Mouse (Mus musculus) hematopoietic stem cell, adult 5-6 weeks (primary cell): ENCODE measurements around the gene Pnkp. TPM values are rescaled to one million over a fixed set of nuclear protein-coding genes. Genes with fewer than 3 reads are reported as not detected.

Source experiments
- ATAC-seq, 2 experiments: fragments of 125-278 bp in 1 of 2; replicated peaks in 1 of 2; 2 replicates each; pipeline ENCODE4 v1.8.0; 2016 to 2017; ENCODE audit warnings: inconsistent platforms in 2 of 2, mild to moderate bottlenecking in 2 of 2, moderate number of reproducible peaks in 2 of 2, low read depth in 1 of 2, moderate TSS enrichment in 1 of 2; ENCODE audit not compliant: low FRiP score in 2 of 2, poor library complexity in 2 of 2, severe bottlenecking in 2 of 2, insufficient read depth in 1 of 2, low TSS enrichment in 1 of 2
- total RNA-seq: library from RNA; stranded (forward); fragments of 172-1452, 232-1000 nt; gene quantifications from 2 replicates; pipeline ENCODE4 v1.2.3, GENCODE M21; 2017

The Pnkp gene
- total RNA-seq, result 27.8 and 30.0 TPM in 2 replicates

DNA sequence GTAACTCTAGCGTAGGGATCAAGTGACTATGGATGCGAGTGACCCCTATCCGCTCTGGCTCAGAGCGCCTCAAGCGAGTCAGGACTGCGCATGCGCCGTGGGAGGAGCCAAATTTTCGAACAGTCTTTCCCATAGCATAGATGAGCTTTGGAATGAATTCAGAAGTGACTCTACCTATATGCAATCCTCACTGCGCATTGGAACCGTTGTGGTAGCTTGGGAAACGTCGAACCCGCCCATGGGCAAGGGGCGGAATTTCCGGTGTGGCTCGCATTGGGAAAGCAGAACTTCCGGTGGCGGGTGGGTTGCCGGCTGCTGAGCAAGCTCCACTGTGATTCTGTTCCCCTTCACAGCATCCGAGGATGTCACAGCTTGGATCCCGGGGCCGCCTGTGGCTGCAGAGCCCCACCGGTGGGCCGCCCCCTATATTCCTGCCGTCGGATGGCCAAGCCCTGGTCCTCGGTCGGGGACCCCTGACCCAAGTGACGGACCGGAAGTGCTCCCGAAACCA is at the start of gene Pnkp:
Pnkp (plus strand) TSS at position 98 of the 511 bp plus-strand sequence.
- peak; percentile 55 to 57 for ATAC-seq

DNA sequence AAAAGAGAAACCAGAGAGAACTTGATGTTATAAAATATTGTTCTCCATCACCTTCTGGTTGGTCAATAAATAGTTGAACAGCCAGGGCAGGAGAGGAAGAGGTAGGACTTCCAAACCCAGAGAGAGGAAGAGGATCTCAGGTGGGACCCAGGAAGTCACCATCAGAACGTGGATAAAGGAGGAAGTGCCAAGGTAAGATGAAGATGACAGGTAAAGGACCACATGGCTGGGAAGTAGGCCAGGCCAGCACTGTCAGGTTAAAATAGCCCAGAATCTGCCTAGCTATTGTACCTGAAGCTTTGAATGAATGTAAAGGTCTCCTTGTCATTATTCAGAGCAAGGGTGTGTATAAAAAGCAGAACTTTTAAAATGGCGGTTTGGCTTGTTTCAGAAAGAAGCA is 48.0 kb upstream of the Pnkp start:
- no peak for ATAC-seq

DNA sequence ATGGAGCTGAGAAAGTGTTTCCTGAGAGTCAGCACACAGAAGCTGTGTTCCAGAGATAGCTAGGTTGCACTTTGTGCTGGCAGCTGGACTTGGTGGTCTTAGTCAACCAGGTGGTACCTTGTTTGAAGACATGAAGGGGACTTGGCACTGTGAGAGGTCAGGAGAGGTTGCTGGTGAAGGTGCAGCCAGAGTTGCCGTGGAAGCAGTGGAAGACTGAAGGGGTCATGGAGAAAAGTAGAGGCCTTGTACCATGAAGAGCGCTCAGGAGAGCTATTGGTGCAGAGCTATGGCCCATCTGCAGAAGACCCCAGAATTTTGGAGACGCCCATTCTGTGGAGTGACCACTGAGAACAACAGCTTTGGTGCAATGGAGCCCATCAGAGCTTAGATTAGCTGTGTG is 47.5 kb upstream of the Pnkp start:
- no peak for ATAC-seq

DNA sequence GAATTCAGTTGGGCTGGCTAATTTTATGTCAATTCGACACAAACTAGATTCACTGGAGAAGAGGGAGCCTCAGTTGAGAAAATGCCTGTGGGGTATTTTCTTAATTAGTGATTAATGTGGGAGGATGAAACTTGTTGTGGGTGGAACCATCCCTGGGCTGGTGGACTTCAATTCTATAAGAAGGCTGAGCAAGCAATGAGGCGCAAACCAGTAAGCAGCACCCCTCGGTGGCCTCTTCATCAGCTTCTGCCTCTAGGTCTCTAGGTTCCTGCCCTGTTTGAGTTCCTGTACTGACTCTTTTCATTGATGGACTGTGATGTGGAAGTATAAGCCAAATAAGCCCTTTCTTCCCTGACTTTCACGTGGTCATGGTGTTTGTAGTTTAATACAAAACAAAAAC is 46.6 kb upstream of the Pnkp start:
- ATAC-seq, result no peak

DNA sequence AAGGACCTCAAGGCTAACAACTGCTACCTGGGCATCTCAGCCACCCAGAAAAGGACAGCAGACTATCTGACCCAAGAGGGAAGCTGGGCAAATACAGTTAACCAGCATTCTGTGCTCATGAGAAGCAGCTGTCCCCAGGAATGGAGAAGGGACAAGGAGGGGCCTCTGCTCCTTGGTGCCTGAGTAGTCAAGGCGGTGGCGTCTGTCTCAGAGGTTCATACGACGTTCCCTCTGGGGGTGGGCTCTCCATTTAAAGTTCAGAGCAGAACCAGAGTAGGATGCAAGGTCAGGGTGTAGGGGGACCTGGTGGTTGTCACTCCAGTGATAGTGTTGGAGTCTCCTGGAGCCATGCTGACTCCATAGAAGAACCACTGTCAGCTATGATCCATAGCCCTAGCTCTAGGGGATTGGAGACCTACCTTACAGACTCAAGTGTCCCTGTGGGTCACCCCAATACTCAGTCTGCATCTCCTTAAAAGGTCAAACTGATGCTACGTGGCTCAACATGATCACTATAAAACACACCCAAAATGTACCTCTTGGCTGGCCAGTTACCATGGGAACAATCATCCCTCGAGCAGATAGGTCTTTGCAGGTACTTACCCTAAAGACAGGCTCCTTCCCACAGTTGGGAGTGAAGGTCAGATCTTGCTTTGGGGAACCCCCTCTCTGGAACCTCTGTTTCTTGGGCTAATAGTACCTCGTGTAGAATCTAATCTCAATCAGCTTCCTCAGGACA is 46.0 kb upstream of the Pnkp start:
- ATAC-seq, result no peak

DNA sequence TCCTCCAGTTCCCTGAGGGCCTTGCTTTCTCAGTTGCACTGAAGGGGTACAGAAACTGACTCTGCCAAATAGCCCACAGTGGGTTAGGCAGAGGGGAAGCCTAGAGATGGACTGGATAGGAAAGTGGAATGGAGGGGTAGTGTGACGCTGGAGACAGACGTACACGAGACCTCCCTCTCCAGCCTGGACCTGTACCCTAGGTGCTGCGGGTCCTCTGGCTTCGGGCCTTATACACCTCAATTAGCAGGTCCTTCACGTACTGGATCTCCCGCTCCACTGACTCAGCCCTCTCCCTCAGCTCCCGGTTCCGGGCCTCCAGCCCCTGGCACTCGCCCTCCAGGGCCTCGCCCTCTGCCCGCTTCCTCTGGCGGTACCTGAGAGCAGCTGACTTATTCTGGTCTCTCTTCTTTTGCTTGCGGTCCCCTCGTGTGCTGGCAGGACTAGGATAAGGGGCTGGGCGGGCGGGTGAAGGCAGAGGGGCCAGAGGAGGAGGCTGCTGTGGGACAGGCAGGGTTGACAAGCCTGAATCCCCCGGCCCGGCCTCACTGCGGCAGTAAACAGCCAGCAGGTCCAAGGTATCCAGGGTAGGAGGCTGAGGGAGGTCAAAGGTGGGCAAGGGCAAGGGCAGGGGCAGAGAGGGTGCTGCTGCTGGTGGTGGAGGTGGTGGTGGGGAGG is 44.2 kb upstream of the Pnkp start:
- no peak for ATAC-seq

DNA sequence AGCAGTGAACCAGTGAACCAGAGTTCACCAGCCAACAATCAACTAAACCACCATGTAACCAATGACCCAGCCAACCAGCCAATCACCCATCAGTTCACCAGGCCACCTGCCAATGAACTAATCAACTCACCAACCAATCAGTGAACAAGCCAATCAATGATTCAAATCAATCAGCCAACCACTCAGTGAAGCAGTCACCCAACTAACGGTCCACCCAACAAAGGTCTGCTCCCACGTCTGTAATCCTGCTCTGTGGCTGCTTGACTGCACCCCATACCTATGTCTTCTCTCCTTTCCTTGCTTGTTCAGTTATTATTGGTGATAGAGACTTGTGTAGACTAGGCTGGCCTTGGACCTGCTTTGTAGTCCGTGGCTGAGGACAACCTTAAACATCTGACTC is 43.0 kb upstream of the Pnkp start:
- ATAC-seq, result no peak

DNA sequence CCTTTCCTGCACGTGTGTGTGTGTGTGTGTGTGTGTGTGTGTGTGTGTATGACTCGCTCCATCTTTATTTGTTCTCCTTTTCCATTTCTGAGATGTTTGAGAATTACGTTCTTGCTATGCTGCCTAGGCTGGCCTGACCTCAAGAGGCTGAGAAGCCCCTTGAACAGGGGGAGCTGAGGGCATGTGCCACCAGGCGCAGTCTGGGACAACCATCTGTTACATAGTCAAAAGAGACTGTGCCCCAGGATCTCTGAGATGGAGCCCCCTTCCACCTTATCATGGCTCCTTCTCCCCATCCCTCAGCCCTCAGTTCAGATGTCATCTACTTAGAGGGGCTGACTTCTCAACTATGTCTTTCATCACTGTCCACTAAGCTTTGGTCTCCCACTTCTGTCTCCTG is 42.5 kb upstream of the Pnkp start:
- ATAC-seq, result no peak

DNA sequence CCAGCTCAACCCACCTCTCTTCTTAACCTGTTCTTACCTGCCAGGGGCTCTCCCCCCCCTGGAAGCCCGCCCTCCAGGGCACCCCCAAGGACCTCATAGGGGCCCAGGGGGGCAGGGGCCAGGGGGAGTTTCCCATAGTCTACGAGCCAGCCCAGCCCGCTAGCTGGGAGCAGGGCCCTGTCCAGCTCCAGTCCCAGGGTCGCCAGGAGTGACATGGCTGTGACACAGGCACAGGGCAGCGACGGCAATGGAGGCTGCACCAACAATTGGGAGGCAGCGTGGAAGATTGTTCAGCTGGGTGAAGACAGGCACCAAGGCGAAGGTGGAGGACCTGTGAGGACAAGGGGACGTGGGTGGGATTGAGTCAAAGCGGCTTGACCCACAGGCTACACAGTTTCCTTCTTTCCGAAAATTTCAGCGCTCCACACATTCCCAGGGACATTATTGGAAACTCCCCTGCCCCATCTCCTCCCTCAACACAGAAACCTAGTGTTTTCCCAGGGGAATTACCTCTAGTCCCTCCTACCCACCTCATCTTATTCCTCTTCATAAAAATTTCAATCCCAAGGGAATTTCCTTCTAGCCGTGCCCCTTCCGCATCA is 41.9 kb upstream of the Pnkp start:
- ATAC-seq, result no peak

DNA sequence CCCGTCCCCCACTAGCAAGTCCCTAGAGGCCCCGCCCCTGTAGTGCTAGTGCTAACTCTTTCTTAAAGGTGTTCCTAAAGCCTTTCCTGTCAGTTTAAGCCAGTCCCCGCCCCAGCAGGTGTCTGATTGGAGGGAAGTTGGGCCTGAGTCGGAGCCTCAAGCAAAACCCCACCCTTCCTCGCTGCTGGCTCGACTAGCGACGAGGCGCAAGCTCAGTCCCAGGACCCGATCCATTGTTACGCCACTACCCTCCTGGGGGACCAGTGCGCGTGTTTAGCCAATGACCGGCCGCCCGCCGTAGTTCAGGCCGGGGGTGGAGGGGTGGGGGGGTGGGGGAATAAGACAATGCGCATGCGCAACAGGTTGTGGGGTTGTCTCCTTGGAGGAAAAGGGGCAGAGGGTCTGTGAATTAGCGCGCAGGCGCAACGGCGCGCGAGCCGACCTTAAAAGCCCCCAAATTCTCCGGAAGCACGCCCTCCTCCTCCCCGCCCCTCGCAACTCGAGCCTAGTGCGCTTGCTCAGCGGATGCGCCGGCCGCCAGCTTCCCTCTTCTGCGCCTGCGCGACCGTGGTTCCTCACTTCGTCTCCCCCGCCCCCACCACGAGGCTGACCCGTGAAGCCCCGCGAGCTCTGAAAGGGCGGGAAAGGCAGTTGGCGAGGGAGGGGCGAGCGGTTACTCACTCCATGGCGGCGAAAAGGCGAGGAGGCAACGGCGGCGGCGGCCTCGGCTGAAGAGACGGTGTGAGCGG is 41.0 kb upstream of the Pnkp start, which contains the start of the genes Nup62 and Il4i1:
Nup62 (plus strand) TSS at position 368 of the 749 bp plus-strand sequence.
Il4i1 (plus strand) TSS at position 667 of the 749 bp plus-strand sequence.
- peak; percentile 91 to 96 for ATAC-seq

DNA sequence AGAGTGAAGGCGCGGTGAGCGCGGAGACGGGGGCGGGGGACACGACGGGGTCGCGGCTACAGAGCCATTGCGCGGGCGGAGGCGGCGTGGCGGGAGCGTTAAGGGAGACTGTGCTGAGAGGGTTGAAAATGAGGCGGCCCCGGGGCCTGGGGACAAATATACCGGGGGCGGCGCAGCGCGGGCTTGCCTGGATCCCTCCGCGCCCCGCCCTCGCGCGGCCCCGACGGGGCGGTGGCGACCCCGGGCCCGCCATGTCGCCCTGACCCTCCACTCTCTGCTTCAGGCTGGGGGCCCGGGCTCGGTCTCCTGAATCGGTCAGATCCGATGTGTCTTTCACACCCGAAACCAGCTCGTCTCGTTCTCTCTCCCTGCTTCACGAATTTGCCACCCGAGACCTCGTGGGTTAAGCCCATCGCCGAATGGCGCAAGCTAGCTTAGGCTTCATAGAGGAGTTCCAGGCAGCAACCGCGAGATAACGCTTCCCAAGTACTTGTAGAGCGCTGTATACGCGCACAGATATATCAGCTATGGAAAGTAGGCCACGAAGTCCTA is 40.4 kb upstream of the Pnkp start, which contains the start of gene Atf5:
Atf5 (minus strand) TSS at position 189 of the 552 bp plus-strand sequence.
- peak in 1 of 2 experiments; percentile 3; a peak in 1 of 4 replicates for ATAC-seq

DNA sequence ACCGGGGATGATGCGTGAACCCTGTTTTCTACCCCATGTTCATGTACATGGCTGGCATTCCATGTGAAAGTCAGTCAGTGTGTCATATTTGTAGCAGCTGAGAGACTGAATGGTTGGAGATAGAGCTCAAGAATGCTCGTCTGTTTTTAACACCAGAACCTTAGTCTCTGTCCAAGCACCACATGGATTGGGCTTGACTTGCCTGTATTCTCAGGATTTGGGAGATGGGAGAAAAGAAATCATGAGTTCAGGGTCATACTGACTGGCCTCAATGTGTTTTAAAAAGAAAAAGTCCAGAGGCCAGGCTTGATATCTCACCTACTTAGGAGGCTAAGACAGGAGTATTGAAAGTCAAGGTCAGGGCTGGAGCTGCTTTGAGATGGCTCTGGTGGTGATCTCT is 39.5 kb upstream of the Pnkp start:
- no peak for ATAC-seq

DNA sequence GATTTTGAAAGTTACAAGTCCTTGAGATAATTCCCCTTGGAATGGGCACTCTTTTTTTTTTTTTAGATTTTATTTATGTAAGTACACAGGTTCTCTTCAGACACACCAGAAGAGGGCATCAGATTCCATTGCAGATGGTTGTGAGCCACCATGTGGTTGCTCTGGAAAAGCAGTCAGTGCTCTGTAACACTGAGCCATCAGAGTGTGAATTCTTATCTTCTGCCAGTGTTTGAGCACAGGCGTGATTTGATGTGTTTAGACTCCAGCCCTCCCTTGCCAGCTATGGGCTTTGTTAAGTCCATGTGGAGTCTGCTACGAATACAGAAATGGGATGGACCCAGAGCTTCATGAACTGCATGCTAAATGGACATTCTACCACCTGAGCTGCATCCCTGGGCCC is 38.8 kb upstream of the Pnkp start:
- ATAC-seq, result no peak

DNA sequence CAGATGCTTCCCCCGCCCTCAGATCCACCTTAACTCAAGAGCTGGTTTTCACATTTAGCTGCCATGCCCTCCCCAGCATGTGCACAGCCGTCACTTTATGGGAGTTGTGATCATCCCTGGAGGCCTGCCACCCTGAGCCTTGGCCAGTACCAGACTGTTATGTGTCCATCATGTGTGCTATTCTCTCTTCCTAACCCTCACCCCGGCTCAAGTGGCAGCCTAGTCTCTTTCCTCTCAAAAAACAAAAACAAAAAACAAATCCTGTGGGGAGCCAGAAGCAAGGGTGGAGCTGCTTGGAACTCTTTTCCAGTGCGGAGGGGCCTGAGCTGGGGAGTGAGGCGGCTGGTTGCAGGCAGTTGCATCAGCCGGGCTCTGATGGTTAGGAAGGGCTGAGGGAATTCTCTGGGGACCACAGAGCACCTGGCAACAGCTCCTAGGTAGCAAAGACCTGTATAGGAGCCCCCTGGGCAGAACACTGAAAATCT is 38.1 kb upstream of the Pnkp start:
- ATAC-seq, result no peak

DNA sequence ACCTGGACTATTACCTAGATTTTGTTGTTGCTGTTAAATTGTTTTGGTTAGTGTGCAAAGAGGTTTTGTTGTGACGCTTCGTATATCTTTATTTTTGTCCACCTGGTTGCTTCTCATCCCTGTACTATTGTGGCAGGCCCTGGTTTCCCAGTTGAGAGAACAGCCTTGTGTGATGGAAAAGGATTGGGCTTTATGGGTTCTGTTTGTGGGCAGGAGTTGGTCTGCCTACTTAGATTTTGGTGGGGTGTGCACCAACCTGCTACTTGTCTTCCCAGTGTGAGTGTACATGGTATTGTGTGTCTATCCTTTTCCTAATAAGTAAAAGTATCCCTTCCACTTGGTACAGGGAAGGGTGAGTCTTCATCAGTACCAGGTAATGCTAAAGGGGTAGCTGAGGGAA is 37.5 kb upstream of the Pnkp start:
- ATAC-seq, result no peak

DNA sequence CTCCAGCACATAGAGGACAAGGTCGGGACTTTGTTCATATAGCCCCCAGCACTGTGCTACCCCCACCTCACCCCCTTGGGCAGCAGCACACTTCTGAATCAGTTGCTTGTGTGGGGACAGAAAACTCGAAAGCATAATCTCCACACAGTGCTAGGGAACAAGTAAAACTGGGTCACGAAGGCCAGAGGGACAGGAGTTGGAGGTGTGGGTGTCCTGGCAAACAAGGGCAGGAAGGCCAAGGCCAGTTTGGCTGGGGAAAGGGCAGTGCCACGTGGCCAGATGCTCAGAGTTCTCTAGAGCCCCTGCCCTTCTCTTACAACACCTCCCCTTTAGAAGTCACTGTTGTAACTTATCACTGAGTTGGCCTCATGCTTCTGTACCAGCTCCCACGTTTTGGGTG is 37.1 kb upstream of the Pnkp start:
- no peak for ATAC-seq

DNA sequence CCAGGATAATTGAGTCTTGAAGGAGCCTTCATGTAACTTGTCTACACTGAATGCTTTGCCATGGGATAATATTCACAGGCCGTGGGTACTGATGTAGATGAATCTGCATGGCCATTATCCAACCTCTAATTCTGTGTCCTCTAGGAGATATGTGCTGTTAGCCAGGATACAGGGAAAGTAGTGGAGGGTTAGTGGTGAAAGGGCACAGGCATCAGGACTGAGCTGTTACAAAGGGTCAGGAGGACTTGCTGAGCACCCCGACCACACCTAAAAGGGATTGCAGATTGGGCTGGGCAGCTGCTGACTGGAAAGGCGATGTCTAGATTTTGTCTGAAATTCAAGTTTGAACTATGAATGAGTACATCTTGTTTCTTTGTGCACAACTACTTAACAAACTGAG is 36.4 kb upstream of the Pnkp start:
- no peak for ATAC-seq
